Mouse (Mus musculus) c-Kit-positive CD71-positive TER-119-negative erythroid progenitor cells, embryonic 14.5 days (primary cell): ENCODE measurements around the gene Ppp1r14d.
A peak's percentile ranks its signal among the peaks of the same experiment; 100 is the strongest.

Experiments
- DNase-seq: peaks from one replicate; pipeline ENCODE4 v3.0.0-alpha.2; 2013; ENCODE audit warnings: low read depth

Gene Ppp1r14d

GRCm38 (mm10) chr2:119229775-119230704 lies at the start of gene Ppp1r14d:
Gene Ppp1r14d (minus strand): TSS chr2:119229906.
- no peak for DNase-seq

- no peak for DNase-seq
Observed at GRCm38 (mm10) chr2:119277810-119278209, 48.1 kb upstream of the Ppp1r14d start.

GRCm38 (mm10) chr2:119276926-119277325 lies 47.2 kb upstream of the Ppp1r14d start:
- no peak for DNase-seq

- no peak for DNase-seq
Observed at GRCm38 (mm10) chr2:119274126-119274525, 44.4 kb upstream of the Ppp1r14d start.

GRCm38 (mm10) chr2:119270643-119271331 lies 41.1 kb upstream of the Ppp1r14d start, which contains the start of gene Rhov:
Gene Rhov (minus strand): TSS chr2:119271272.
- peak; percentile 72 for DNase-seq

GRCm38 (mm10) chr2:119270286-119270642 lies 40.6 kb upstream of the Ppp1r14d start:
- DNase-seq: no peak

- no peak for DNase-seq
Observed at GRCm38 (mm10) chr2:119263813-119264212, 34.1 kb upstream of the Ppp1r14d start.

- no peak for DNase-seq
Observed at GRCm38 (mm10) chr2:119262978-119263377, 33.3 kb upstream of the Ppp1r14d start.

- no peak for DNase-seq
Observed at GRCm38 (mm10) chr2:119261326-119261725, 31.6 kb upstream of the Ppp1r14d start.

GRCm38 (mm10) chr2:119260518-119260917 lies 30.8 kb upstream of the Ppp1r14d start:
- DNase-seq: no peak

GRCm38 (mm10) chr2:119254976-119255375 lies 25.3 kb upstream of the Ppp1r14d start:
- no peak for DNase-seq

GRCm38 (mm10) chr2:119250826-119251478 lies 21.2 kb upstream of the Ppp1r14d start:
- peak; percentile 86 for DNase-seq

GRCm38 (mm10) chr2:119250377-119250776 lies 20.7 kb upstream of the Ppp1r14d start:
- DNase-seq: no peak

GRCm38 (mm10) chr2:119249592-119250061 lies 19.9 kb upstream of the Ppp1r14d start:
- DNase-seq: no peak

- DNase-seq: no peak
Observed at GRCm38 (mm10) chr2:119247904-119248303, 18.2 kb upstream of the Ppp1r14d start.

GRCm38 (mm10) chr2:119245246-119245645 lies 15.5 kb upstream of the Ppp1r14d start:
- no peak for DNase-seq

- DNase-seq: no peak
Observed at GRCm38 (mm10) chr2:119242548-119242947, 12.8 kb upstream of the Ppp1r14d start.

GRCm38 (mm10) chr2:119240819-119241186 lies 11.1 kb upstream of the Ppp1r14d start:
- DNase-seq: no peak

- no peak for DNase-seq
Observed at GRCm38 (mm10) chr2:119240075-119240818, 10.5 kb upstream of the Ppp1r14d start.

GRCm38 (mm10) chr2:119238671-119239070 lies 9.0 kb upstream of the Ppp1r14d start:
- DNase-seq: no peak

GRCm38 (mm10) chr2:119237871-119238220 lies 8.1 kb upstream of the Ppp1r14d start:
- no peak for DNase-seq
